Comparison of ENCODE assay signal across 9 mouse cellular contexts in genomic region chr6:4994161-4994919, GRCm38 (mm10).
DNase-seq lines count a peak whose midpoint lies in the region; ATAC-seq and TF ChIP-seq lines count a peak whose summit lies in the region.
"Had no signal": no experiment of that assay in that cellular context is flagged by ENCODE, and none has a peak within 500 bp of the region (broad histone marks: within the 10 kb centered on the region; RNA-seq: fewer than 3 reads in every experiment).

No protein-coding gene starts in this region.

- H3K36me3 ChIP-seq in kidney, postnatal 0 days (ENCODE audit: insufficient read depth, low read length): no peaks in the 10 kb centered on the region
- no peaks in the 10 kb centered on the region for H3K36me3 ChIP-seq in limb, embryonic 10.5 days
- H3K36me3 ChIP-seq: G1E had no signal

- WGBS in kidney, postnatal 0 days: 39% methylated on average over 14 of the region's 14 CpGs
- WGBS in limb, embryonic 10.5 days: 35% methylated on average over 14 of the region's 14 CpGs

- H3K27me3 ChIP-seq in kidney, postnatal 0 days (ENCODE audit: insufficient read depth, low read length): no peaks in the 10 kb centered on the region
- no peaks in the 10 kb centered on the region for H3K27me3 ChIP-seq in limb, embryonic 10.5 days (ENCODE audit: low read depth, poor library complexity, severe bottlenecking)

- no peak overlapping the region for H3K4me3 ChIP-seq in kidney, postnatal 0 days (replicated peaks; ENCODE audit: low read depth, low read length)
- no peak overlapping the region for H3K4me3 ChIP-seq in embryonic fibroblast, embryonic 13.5 days (ENCODE audit: insufficient read depth, low read length)
- 0 out of 2 replicates have a peak overlapping the region, but pooled peaks have one; percentile 8 for H3K4me3 ChIP-seq in limb, embryonic 10.5 days

- no peak; the same call in 1 of the 2 replicates for ATAC-seq in kidney, postnatal 0 days (replicated peaks; ENCODE audit: low FRiP score, low read depth)

- no peak for TF ChIP-seq CTCF in kidney, postnatal 0 days (IDR thresholded peaks at IDR 0.05; ENCODE audit: low read depth)
- no peak for TF ChIP-seq CTCF in embryonic fibroblast, embryonic 13.5 days (IDR thresholded peaks at IDR 0.05; ENCODE audit: borderline replicate concordance, insufficient read depth, low read length)

- H3K9me3 ChIP-seq in kidney, postnatal 0 days (replicated peaks; ENCODE audit: low read length): no peaks in the 10 kb centered on the region
- H3K9me3 ChIP-seq in limb, embryonic 10.5 days (replicated peaks): no peaks in the 10 kb centered on the region

- no peak for TF ChIP-seq POLR2A in embryonic fibroblast, embryonic 13.5 days (IDR thresholded peaks at IDR 0.05; ENCODE audit: low read depth, low read length)

- H3K4me2 ChIP-seq in kidney, postnatal 0 days (ENCODE audit: low read length): peak overlapping the region; percentile 13; the same call in 1 of the 2 replicates

- no peak overlapping the region for H3K9ac ChIP-seq in kidney, postnatal 0 days (ENCODE audit: low read depth, low read length)

- no peak overlapping the region for H3K27ac ChIP-seq in kidney, postnatal 0 days
- peak overlapping the region; percentile 28; the same call in 1 of the 2 replicates for H3K27ac ChIP-seq in embryonic fibroblast, embryonic 13.5 days (ENCODE audit: insufficient read depth, low read length)
- peak overlapping the region; percentile 81 for H3K27ac ChIP-seq in limb, embryonic 10.5 days

- H3K4me1 ChIP-seq in kidney, postnatal 0 days (replicated peaks; ENCODE audit: insufficient read depth, low read length): peaks cover 9% of the 10 kb centered on the region
- peaks cover 7% of the 10 kb centered on the region; the same call in 1 of the 2 replicates for H3K4me1 ChIP-seq in embryonic fibroblast, embryonic 13.5 days (ENCODE audit: control insufficient read depth, insufficient read depth, low read length)
- peaks cover 53% of the 10 kb centered on the region for H3K4me1 ChIP-seq in limb, embryonic 10.5 days

- peak; percentile 68 for DNase-seq in kidney, postnatal 0 days (ENCODE audit: low spot score)
- DNase-seq in kidney, postnatal 4 days: no peak
- no peak for DNase-seq in limb, embryonic 10.5 days (ENCODE audit: low spot score)
- peak; percentile 89 for DNase-seq in retina, postnatal 1 day
- no peak for DNase-seq in thymus, postnatal 36 days
- DNase-seq in spleen, adult 12 weeks (ENCODE audit: low spot score): no peak
- no peak for DNase-seq in urinary bladder, postnatal 14 days (ENCODE audit: low spot score)

Comparison
In these comparisons a context has a peak if more than half of its experiments do, and no peak if none do; other contexts are left out.
1. DNase-seq: peak in kidney, postnatal 0 days (single experiment) and retina, postnatal 1 day (single experiment); none in kidney, postnatal 4 days (0 of 2), limb, embryonic 10.5 days (single experiment), thymus, postnatal 36 days (0 of 2), spleen, adult 12 weeks (single experiment) and urinary bladder, postnatal 14 days (single experiment).